Mouse (Mus musculus): ENCODE measurements at regions not wholly inside any gene's neighbourhood (a gene's known extent, or its start where the extent isn't known, plus 50 kb on each side); places are given as distances from the start of the nearest gene placed in this dataset.

DNA sequence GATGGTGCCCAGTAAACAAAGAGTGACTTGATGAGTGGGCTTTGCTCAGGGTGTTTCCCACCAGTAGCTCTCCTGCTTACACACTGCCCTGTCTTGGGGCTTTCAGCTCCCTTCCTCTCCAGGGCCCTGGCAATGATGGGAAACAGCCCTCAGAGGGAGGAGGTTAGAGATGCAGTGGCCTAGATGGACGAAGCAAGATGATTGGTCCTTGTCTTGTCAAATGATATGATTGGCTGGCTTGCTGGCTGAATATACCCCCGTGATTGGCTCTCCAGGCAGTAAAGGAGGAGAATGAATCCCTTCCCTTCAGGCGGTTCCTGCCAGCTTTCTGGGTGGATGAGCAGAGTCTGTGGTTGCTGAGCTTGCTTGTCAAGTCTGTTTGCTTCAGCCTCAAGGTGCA lies 74.8 kb upstream of the Ncam1 start:
- DNase-seq (ENCODE audit: low read depth, low spot score) = peak; percentile 96

DNA sequence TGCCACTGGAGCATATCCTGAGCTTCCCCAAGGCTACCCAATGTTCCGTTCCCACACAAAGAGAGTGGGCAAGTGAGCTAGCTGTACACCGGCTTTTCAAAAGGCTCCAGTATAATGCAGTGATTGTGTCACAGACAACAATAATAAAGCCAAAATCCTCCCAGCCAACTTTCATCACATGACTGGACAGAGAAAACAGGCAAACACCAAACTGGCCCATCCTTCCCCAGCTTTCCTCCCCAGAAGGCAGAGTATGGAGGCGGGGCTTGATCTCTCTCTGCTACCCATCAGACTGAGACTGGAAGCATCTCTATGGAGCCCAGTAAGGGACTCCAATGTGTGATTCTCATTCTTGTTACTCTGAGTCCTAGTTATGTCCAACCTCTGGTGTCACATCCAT lies 52.8 kb upstream of the Ncam1 start:
- peak; percentile 87 for DNase-seq (ENCODE audit: low read depth, low spot score)

DNA sequence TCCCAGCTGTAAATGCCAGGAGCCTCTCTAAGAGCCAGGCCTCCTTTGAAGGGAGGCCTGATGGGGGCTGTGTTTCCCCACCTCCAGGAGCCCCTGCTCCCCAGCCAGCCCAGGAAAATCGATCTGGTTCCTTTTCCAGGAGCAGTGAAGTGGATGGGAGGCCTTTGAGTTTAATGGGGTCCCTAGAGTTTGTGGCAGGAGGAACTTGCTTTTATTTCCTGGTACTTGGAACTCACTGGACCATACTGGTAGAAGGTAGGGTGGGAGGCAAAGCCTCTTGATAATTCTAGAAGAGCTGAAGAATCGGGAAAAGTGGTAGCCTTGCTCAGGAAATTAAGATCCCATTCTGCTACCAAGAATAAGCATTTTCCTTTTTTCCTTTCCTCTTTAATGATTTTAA lies 50.7 kb upstream of the Ncam1 start:
- DNase-seq (ENCODE audit: low read depth, low spot score) = no peak

DNA sequence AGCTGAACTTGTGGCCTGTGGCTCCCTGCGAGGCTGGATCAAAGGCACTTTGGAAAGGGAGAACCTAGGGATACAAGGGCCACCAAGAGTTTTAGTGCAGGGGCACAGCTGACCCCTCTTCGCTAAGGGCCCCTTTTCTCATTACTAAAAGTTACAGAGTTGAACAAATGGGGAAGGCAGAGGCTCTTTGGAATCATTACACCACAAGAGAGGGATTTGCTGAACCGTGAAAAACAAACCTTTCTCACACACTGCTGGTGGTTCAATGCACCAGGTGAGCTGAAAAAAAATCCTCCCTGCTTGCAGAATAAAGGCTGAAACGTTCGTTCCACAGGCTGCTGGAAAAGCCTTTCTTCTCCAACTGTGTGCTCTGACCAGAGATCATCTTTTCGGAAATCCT lies 50.2 kb upstream of the Ncam1 start:
- DNase-seq (ENCODE audit: low read depth, low spot score) = no peak

Data from brain, adult 2 months (tissue).